Mouse (Mus musculus) erythroid progenitor cell, adult 5-6 weeks (primary cell): ENCODE data around the gene Arid5a. TPM values are rescaled to one million over a fixed set of nuclear protein-coding genes. Genes with fewer than 3 reads are reported as not detected.

Experiments
- ATAC-seq: replicated peaks from 2 replicates; pipeline ENCODE4 v1.8.0; 2016; ENCODE audit warnings: moderate number of reproducible peaks, mild to moderate bottlenecking, moderate TSS enrichment, inconsistent platforms; ENCODE audit not compliant: poor library complexity, low FRiP score, severe bottlenecking
- total RNA-seq, 2 experiments: library from RNA; stranded (forward) in 1 of 2; stranded (reverse) in 1 of 2; fragments of 150-400 nt in 1 of 2; fragments of 186-747, 209-891 nt in 1 of 2; gene quantifications; 2 replicates each; pipeline versions ENCODE4 v1.2.3 to v1.2.4; 2015 to 2017; ENCODE audit warnings: low replicate concordance in 2 of 2

The Arid5a gene
- total RNA-seq, 2 experiments from 2014 or later, result 0.53 to 9.2 TPM

- ATAC-seq, result no peak
Measured at GRCm38 (mm10) chr1:36281849-36282248, 25.7 kb upstream of the Arid5a start.

GRCm38 (mm10) chr1:36293470-36293869 lies 14.1 kb upstream of the Arid5a start:
- ATAC-seq, result no peak

- ATAC-seq, result no peak
Measured at GRCm38 (mm10) chr1:36294402-36294801, 13.1 kb upstream of the Arid5a start.

- ATAC-seq, result no peak
Measured at GRCm38 (mm10) chr1:36296466-36297149, 10.9 kb upstream of the Arid5a start.

GRCm38 (mm10) chr1:36298107-36298506 lies 9.4 kb upstream of the Arid5a start:
- ATAC-seq, result no peak

- ATAC-seq, result no peak
Measured at GRCm38 (mm10) chr1:36299126-36299525, 8.4 kb upstream of the Arid5a start.

- ATAC-seq, result no peak
Measured at GRCm38 (mm10) chr1:36299676-36300075, 7.9 kb upstream of the Arid5a start.

GRCm38 (mm10) chr1:36300486-36300885 lies 7.0 kb upstream of the Arid5a start:
- ATAC-seq, result no peak

GRCm38 (mm10) chr1:36302273-36302672 lies 5.3 kb upstream of the Arid5a start:
- ATAC-seq, result no peak

- no peak for ATAC-seq
Measured at GRCm38 (mm10) chr1:36302957-36303356, 4.6 kb upstream of the Arid5a start.

GRCm38 (mm10) chr1:36303381-36304320 lies 3.9 kb upstream of the Arid5a start:
- ATAC-seq, result no peak

GRCm38 (mm10) chr1:36304764-36305163 lies 2.8 kb upstream of the Arid5a start:
- ATAC-seq, result no peak

GRCm38 (mm10) chr1:36306120-36306519 lies 1.4 kb upstream of the Arid5a start:
- no peak for ATAC-seq

- ATAC-seq, result no peak; the same call in 1 of the 2 replicates
Measured at GRCm38 (mm10) chr1:36307121-36307494, 425 bp upstream of the Arid5a start.

- 0 out of 2 replicates have a peak, but pooled peaks have one; percentile 8 for ATAC-seq
Measured at GRCm38 (mm10) chr1:36308451-36308901, 943 bp downstream of the Arid5a start.

- ATAC-seq, result no peak
Measured at GRCm38 (mm10) chr1:36308966-36309475, 1.5 kb downstream of the Arid5a start.

GRCm38 (mm10) chr1:36309498-36309901 lies 2.0 kb downstream of the Arid5a start:
- no peak for ATAC-seq

GRCm38 (mm10) chr1:36314959-36315775 lies 7.6 kb downstream of the Arid5a start:
- no peak for ATAC-seq

- ATAC-seq, result no peak
Measured at GRCm38 (mm10) chr1:36315776-36316100, 8.2 kb downstream of the Arid5a start.

GRCm38 (mm10) chr1:36321164-36321563 lies 13.6 kb downstream of the Arid5a start:
- no peak for ATAC-seq
